Mouse (Mus musculus): ENCODE results near the gene Srp68. TPM values are rescaled to one million over a fixed set of nuclear protein-coding genes. Genes with fewer than 3 reads are reported as not detected.

The Srp68 gene
- polyA plus RNA-seq (2012; rRNA removed): 49.3 and 49.9 TPM in 2 replicates

DNA sequence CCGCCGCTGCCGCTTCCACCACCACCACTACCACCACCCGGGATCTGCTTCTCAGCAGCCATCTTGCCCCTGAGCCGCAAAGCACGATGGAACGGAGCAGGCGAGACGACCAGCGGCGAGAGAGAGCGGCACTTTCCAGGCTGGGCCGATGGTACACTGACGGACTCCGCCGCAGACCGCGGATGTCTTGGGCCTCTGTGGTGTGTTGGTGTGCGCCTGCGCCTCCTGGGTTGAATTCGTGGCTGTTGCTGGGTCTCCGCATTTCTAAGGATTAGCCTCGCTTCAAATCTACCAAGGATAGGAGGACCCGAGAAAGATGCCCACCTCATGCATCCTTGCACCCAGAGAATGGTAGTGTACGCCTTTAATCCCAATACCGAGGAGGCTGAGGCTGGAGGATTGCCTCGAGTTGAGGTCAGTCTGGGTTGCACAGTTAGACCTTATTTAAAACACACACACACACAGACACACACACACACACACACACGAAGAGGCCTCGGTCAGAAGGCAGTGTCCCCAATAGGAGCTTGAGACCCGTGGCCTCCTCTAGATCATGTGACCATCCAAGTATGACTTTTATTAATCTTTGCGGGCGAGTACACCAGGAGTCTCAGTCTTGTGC is at the start of gene Srp68:
Gene Srp68 (minus strand): TSS at position 173 of the 622 bp plus-strand sequence.
- peak; percentile 97 for TF ChIP-seq POLR2A (IDR thresholded peaks at IDR 0.05; ENCODE audit: control insufficient read depth, low read depth, low read length)
- no peak for TF ChIP-seq CTCF (IDR thresholded peaks at IDR 0.05; ENCODE audit: control insufficient read depth, insufficient read depth, insufficient replicate concordance, low read depth, low read length)
- Histone ChIP-seq H3K36me3 (ENCODE audit: control insufficient read depth, insufficient read depth, low read length) (no peaks in the 10 kb centered on the region), H3K4me1 (ENCODE audit: control insufficient read depth, insufficient read depth, low read length) (peaks cover 2% of the 10 kb centered on the region), H3K4me3 (ENCODE audit: control insufficient read depth, low read depth, low read length) (peak within 1 kb of the TSS; percentile 80), H3K27ac (ENCODE audit: control insufficient read depth, insufficient read depth, low read depth, low read length) (peak within 1 kb of the TSS; percentile 73), H3K27me3 (ENCODE audit: control insufficient read depth, insufficient read depth, low read length) (no peaks in the 10 kb centered on the region)

GRCm38 (mm10) chr11:116318719-116319659 is 45.0 kb upstream of the Srp68 start:
- Histone ChIP-seq H3K4me1 (ENCODE audit: control insufficient read depth, insufficient read depth, low read length) (peaks cover 7% of the 10 kb centered on the region), H3K36me3 (ENCODE audit: control insufficient read depth, insufficient read depth, low read length) (no peaks in the 10 kb centered on the region), H3K4me3 (ENCODE audit: control insufficient read depth, low read depth, low read length) (peak overlapping the region; percentile 47), H3K27ac (ENCODE audit: control insufficient read depth, insufficient read depth, low read depth, low read length) (no peak overlapping the region), H3K27me3 (ENCODE audit: control insufficient read depth, insufficient read depth, low read length) (no peaks in the 10 kb centered on the region)
- TF ChIP-seq POLR2A (IDR thresholded peaks at IDR 0.05; ENCODE audit: control insufficient read depth, low read depth, low read length) (no peak), CTCF (IDR thresholded peaks at IDR 0.05; ENCODE audit: control insufficient read depth, insufficient read depth, insufficient replicate concordance, low read depth, low read length) (peak; percentile 92)

- no peak for TF ChIP-seq POLR2A (IDR thresholded peaks at IDR 0.05; ENCODE audit: control insufficient read depth, low read depth, low read length)
- no peak for TF ChIP-seq CTCF (IDR thresholded peaks at IDR 0.05; ENCODE audit: control insufficient read depth, insufficient read depth, insufficient replicate concordance, low read depth, low read length)
- Histone ChIP-seq H3K4me3 (ENCODE audit: control insufficient read depth, low read depth, low read length) (no peak overlapping the region), H3K36me3 (ENCODE audit: control insufficient read depth, insufficient read depth, low read length) (no peaks in the 10 kb centered on the region), H3K27me3 (ENCODE audit: control insufficient read depth, insufficient read depth, low read length) (no peaks in the 10 kb centered on the region), H3K4me1 (ENCODE audit: control insufficient read depth, insufficient read depth, low read length) (peaks cover 5% of the 10 kb centered on the region), H3K27ac (ENCODE audit: control insufficient read depth, insufficient read depth, low read depth, low read length) (no peak overlapping the region)
These were observed 38.3 kb upstream of the Srp68 start for GRCm38 (mm10) chr11:116312359-116312758.

DNA sequence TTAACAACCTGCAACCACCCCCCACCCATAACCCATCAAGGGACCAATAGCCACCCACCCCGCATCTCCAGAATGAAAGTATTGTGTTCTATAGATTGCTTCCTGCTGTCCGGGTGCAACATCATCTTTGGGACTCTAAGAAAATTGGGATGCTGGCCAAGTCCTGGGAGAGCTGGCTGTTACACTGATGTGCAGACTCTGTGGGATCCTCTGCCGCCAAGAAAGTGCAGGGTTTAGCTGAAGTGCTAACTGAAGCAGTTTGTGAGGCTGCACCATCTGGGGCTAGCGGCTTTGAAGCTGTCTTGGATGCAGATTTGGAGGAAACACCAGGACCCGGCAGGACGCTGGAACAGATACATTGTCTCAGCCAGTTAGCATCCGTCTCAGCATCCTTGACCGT is 37.2 kb upstream of the Srp68 start:
- H3K27me3 ChIP-seq (ENCODE audit: control insufficient read depth, insufficient read depth, low read length): no peaks in the 10 kb centered on the region
- H3K36me3 ChIP-seq (ENCODE audit: control insufficient read depth, insufficient read depth, low read length): no peaks in the 10 kb centered on the region
- peaks cover 8% of the 10 kb centered on the region for H3K4me1 ChIP-seq (ENCODE audit: control insufficient read depth, insufficient read depth, low read length)
- TF ChIP-seq CTCF (IDR thresholded peaks at IDR 0.05; ENCODE audit: control insufficient read depth, insufficient read depth, insufficient replicate concordance, low read depth, low read length): no peak
- TF ChIP-seq POLR2A (IDR thresholded peaks at IDR 0.05; ENCODE audit: control insufficient read depth, low read depth, low read length): no peak
- H3K4me3 ChIP-seq (ENCODE audit: control insufficient read depth, low read depth, low read length): no peak overlapping the region
- no peak overlapping the region for H3K27ac ChIP-seq (ENCODE audit: control insufficient read depth, insufficient read depth, low read depth, low read length)

- H3K4me3 ChIP-seq (ENCODE audit: control insufficient read depth, low read depth, low read length): no peak overlapping the region
- peaks cover 12% of the 10 kb centered on the region for H3K4me1 ChIP-seq (ENCODE audit: control insufficient read depth, insufficient read depth, low read length)
- peaks cover under 1% of the 10 kb centered on the region for H3K36me3 ChIP-seq (ENCODE audit: control insufficient read depth, insufficient read depth, low read length)
- TF ChIP-seq POLR2A (IDR thresholded peaks at IDR 0.05; ENCODE audit: control insufficient read depth, low read depth, low read length): no peak
- H3K27me3 ChIP-seq (ENCODE audit: control insufficient read depth, insufficient read depth, low read length): no peaks in the 10 kb centered on the region
- H3K27ac ChIP-seq (ENCODE audit: control insufficient read depth, insufficient read depth, low read depth, low read length): no peak overlapping the region
These were observed 35.6 kb upstream of the Srp68 start for GRCm38 (mm10) chr11:116309601-116310000.

GRCm38 (mm10) chr11:116307762-116308531 is 33.9 kb upstream of the Srp68 start:
- Histone ChIP-seq H3K4me1 (ENCODE audit: control insufficient read depth, insufficient read depth, low read length) (peaks cover 12% of the 10 kb centered on the region), H3K36me3 (ENCODE audit: control insufficient read depth, insufficient read depth, low read length) (peaks cover 2% of the 10 kb centered on the region), H3K27me3 (ENCODE audit: control insufficient read depth, insufficient read depth, low read length) (no peaks in the 10 kb centered on the region), H3K27ac (ENCODE audit: control insufficient read depth, insufficient read depth, low read depth, low read length) (peak overlapping the region; percentile 78), H3K4me3 (ENCODE audit: control insufficient read depth, low read depth, low read length) (peak overlapping the region; percentile 94)
- peak; percentile 52; the same call in 1 of the 2 replicates for TF ChIP-seq POLR2A (IDR thresholded peaks at IDR 0.05; ENCODE audit: control insufficient read depth, low read depth, low read length)
- TF ChIP-seq CTCF (IDR thresholded peaks at IDR 0.05; ENCODE audit: control insufficient read depth, insufficient read depth, insufficient replicate concordance, low read depth, low read length): no peak

Measured in testis, adult 2 months (tissue).